Mouse (Mus musculus) CD4-positive, CD25-positive, alpha-beta regulatory T cell, adult 4 months (primary cell): ENCODE results near the gene Rab25. TPM values are rescaled to one million over a fixed set of nuclear protein-coding genes. Genes with fewer than 3 reads are reported as not detected.

Source experiments
- ATAC-seq: one replicate; pipeline ENCODE4 v1.8.0; 2017
- polyA plus RNA-seq, 2 experiments: library from polyadenylated mRNA; unstranded; fragments of 100-300 nt; shearing (Covaris generic); gene quantifications; one replicate each; pipeline ENCODE4 v1.2.1; 2017

Rab25 gene
- polyA plus RNA-seq, 2 experiments from 2014 or later, result not detected

DNA sequence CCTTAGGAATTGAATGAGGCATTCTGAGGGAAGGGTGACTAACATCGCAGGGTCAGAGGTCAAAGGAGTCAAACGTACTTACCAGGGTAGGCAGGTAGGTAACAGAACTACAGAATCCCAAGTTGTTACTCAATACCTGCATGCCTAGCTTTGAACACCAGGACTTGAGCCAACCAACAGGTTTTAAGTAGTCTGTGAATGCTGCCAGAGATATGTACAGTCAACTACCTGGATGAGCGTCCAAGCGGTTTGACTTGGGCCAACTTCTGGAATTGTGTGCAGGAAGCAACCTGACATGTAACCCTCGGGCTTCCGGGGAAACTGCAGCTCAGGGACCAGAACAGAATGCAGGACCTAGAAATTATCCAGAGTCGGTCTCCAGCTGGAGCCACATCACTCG, 25.1 kb downstream of the Rab25 start:
- no peak for ATAC-seq

DNA sequence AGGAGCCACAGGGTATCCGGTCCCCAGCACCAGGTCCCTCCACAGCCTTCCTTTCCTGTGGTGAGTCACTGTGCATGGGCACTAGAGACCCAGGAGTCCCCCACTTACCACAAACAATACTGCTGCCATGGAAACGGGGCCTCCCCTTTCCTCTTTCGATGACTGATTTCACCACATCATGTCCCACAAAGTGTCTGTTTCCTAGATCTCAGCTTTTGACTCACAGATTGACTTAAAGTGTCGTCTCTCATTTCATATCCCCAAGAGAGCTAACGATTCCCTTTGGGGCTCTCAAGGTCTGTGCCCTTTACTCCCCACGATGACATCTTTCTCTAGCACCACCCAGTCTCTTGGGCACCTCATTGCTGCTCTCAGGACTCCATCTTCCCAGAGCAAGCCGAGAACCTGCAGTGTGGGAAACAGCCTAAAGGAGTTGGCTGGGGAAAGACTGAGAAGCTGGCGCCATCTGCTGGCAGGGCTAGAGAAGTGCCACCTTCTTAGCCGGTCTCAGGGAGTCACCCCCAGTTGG, 26.2 kb downstream of the Rab25 start:
- ATAC-seq, result peak; percentile 85

DNA sequence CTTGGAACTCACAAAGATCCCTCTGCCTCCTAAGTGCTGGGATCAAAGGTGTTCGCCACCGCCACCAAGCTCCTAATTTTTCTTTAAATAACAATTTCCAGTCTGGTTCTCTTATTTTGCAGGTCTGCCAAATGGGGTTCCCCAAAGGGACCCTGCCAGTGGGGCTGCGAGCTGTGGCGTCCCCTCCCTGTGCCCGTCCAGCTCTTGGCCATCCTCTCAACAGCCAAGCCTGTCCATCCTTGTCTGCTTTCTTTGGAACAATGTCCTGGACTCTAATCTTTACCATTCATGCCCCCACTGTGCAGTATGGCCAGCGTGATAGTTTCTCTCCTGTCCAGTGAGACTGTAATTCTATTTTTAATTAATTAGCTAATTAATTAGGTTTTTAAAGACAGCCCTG, 26.9 kb downstream of the Rab25 start:
- ATAC-seq, result no peak

DNA sequence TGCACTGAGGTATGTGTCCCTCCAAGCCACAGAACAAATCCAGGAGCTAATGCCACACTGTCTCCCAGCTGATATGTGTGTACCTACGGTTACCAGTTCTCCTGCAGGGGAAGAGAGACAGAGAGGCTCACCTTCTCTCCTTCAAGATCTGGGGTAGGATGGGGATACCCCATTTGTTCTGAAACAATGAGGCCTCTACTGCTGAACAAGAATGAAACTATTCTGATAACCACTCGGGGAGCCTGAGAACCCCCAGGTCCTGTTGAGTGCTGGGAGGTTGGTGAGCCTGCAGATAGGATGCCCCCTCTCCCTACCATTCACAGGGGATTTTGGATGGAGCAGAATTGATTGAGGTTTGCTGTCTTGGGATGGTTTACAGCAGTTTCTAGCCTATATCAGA, 28.0 kb downstream of the Rab25 start:
- no peak for ATAC-seq

DNA sequence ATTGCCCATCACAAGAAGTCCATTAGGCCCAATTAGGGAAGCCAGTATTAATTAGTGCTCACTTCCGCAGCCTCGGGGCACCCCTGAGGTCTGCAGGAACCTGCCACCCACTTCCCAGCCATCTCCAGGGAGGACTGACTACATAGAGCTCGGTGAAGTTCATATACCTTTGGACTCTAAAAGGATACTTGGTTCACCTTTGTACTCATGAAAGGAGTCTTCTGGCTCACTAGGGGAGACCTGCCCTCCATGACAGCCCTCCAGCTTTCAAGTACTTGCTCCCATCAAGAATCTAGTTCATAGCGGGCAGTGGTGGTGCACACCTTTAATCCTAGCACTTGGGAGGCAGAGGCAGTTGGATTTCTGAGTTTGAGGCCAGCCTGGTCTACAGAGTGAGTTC, 29.7 kb downstream of the Rab25 start:
- no peak for ATAC-seq

DNA sequence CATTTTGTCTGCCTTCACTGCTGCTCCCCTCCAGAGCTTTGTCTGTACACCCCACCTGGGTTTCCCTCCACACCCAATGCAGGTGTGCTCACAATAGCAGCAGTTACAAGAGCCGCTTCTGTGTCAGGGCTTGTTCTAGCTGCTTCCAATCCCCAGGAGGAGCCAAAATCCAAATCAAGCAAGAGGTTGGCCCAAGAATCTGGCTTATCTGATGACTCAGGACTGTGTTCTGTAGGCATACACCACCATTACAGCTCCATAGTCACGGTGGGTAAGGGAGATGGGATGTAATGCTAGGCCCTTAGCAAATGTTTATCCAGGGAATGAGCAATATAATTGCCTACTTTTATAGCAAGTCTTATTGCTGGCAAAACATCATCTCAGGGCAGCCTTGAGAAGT, 31.7 kb downstream of the Rab25 start:
- ATAC-seq, result no peak

DNA sequence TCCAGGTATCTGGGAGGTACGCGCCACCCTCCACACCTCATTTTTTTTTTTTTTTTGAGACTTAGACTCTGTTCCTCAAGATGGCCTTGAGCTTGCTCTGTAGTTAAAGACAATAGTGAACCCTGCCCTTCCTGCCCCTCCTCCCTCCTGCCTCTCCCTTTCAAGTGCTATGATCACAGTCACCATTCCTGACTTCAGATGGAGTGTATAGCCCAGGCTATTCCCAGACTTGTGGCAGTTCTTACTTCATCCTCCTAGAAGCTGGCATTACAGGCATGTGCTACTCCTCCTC, 33.1 kb downstream of the Rab25 start:
- ATAC-seq, result no peak

DNA sequence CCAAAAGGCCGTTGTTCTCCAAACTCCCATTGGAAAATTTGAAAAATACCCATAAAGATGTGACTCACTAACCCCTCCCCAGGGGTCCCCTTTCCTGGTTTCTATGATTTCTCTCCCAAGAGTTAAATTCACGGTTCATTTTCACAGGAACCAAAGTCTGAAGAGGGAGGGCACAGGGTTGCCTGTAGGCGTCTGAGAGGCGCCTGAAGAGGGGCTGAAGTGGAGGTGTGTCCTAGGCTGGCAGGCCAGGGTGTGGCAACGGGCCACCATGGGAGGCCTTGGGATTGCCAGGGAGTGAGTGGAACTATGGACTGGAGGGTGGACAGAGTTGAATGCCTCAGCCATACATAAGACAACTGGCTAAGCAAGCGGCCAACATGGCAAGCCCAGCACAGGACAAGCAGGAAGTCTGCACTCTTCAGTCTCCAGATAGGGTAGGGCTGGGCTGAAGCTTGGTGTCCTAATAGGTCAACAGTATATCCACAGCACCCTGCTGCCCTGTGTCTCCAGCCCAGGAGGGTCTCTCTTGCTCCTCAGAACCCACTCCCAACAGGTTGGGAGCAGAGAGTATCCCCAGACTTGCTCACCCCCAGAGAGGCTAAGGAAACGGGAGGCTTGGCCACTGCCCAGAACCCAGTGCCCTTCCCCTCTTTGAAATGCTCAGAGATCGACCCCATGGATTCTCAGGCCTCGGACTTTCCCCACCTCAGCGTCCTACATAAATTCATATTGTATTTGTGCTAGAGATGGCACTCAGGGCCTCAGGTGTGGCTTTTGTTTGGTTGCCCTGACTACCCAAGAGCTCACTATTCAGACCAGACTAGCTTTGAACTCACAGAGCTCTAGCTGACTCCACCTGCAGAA, 33.6 kb downstream of the Rab25 start:
- ATAC-seq, result no peak

DNA sequence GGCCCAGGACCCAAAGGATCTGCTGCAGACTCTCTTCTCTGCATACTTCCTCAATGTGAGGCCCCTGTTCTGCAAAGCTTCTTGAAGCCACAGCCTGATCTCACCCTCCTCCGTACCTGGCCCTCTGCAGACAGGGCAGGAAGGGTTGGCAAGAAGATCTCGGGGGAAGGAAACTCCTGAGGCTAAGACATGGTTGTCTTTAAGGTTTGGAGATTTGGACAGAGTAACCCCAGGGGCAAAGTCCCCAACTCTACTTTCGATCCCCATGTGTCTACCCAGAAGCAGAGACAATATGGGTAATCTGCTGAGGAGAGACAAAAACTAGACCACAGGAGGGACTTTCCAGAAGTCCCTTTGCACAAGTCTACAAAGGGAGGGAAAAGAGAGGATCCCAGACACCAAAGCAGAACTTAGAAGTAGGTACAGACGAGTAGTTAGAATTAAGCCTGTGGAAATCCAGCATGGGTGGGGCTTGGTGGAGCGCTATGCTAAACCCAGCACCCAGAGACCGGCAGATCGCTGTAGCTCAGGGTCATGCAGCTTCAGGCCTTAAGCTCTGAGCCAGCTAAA, 34.5 kb downstream of the Rab25 start:
- peak; percentile 8 for ATAC-seq

DNA sequence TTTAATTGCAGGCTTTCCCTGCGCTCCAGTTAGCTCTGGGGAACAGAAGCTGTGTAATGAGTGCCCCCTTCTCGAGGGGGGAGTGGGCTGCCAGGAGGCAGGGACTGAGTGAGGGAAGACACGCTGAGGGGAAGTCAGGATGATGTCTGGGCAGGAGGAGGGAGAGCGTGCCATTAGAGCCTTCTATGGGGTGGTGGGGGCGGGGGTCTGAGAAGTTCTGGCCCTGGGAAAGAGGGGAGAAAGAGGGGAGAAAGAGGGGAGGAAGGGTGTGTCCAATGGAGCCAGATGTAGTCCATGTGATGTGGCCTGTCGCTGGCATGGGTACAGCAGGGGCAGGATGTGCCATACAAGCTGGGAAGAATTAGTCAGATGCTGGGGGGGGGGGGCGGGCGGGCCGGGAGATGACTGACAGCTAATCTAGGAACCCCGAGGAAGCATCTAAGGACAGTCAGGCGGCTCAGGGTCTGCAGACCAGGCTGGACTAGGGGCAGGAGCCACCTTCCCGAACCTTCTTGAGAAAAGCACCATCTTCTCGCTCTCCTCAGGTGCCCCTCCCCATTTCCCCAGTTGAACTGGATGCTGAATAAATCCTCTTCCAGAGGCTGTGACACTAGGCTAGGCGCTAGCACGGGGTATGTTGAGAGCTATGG, 35.1 kb downstream of the Rab25 start:
- no peak for ATAC-seq

DNA sequence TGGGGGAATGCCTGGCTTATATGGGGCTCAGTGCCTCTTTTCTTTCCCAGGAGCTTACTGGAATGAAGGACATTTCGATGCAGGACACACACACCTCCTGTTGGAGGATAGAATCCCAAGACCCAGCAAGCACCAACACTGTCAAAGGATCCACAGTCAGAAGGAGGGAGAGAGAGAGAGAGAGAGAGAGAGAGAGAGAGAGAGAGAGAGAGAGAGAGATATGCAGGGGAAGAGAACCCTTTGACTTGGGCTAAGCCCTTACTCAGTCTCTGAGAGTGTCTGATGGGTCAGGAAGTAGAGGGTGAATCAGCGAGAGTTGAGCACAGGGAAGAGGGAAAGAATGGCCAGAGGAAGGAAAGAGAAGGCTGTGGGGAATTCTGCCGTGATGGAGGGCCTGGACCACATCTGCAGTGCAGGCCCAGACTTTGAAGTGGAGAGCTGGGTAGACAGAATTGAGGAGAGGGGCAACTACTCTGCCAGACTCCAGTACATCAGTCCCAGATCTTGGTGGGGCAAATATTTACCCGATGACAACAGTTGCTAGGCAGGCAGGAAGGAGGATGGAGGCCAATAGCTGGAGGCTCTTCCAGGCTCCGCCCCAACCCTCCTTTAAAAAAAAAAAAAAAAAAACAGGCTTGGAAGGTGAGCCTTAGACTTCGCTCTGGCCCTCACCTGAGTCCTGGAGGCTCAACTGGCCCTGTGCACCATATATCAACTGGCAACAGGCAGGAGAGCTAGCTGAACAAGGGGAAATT, 35.8 kb downstream of the Rab25 start:
- ATAC-seq, result no peak

DNA sequence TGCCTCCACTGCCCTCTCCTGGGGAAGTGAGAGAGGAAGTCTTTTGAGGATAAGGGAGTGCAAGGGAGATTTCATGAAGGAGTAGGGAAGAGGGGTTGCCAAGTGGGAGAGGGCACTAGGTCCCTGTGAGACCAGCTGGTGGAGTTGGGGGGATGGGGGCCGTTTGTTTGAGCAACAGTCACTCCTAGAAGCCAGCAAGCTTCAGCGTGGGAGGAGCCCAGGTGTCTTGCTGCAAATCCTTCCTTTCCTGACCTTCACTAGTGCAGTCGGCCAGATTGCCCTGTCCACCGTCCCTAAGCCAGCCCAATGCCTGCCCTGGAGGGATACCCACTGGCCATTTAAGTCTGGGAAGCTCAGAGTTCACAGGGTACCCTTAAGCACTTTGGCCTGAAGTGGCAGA, 36.5 kb downstream of the Rab25 start:
- no peak for ATAC-seq

DNA sequence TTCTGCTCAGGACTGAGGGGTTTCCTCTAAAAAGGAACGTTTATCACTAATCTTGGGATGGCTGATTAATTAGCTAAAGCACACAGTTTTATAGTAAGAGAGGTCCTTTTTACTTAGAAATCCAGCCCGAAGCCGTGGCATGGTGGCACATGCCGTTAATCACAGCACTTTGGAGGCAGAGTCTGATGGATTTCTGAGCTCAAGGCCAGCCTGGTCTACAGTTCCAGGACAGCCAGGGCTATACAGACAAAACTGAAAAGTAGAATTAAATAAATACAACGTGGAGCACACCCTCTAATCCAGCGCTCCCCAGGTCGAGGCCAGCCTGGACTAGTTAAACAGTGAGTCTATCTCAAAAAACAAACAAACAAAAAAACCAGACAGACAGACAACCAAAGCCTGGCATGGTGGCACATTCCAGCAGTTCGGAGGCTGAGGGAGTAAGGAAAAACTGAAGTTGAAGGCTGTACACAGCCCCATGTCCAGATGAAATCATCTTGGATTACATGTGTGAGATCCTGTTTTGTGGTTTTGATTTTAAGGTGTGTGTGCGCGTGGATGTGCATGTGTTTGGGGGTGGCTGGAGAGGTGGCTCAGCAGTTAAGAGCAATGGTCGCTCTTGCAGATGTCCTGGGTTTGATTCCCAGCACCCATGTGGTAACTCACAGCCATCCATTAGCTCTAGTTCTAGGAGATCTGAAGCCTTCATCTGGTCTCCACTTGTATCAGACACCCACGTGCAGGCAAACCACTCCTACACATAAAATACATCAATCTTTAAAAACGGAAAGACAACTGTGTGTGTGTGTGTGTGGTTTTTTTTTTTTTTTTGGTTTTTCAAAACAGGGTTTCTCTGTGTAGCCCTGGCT, 37.4 kb downstream of the Rab25 start:
- ATAC-seq, result no peak

DNA sequence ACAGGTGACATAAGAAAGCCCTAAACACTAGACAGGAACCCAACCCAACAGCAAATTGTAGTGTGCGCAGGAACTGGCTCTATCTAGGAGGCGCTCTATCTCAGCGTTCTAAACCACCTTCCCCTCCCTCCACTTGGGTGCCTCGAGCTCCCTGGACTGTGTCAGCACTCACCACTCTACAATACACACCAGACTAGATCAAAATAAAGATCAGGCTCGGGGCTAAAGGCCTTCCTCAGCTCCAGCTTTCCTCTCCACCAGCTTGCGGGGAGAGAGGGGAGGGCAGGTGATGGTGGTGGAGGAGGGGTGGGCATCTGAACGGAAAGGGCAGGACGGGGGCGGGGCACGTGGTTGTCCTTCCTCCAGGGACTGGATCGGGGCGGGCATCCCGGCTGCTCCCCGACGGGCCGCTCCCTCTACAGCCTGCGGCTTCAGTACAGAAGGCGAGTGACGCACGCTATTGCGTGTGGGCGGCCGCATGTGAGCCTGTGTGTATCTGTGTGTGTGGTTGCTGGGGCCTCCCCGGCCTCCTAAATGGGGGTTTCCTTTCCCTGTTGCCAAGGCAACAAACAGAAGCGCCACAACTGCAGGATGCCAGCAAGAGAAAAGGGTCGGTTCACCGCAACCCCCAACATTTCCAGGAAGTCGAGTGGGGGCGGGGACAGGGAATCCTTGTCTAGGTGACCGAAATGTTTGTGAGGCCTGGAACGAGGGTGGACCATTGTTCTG, 38.2 kb downstream of the Rab25 start, which contains the start of gene Lmna:
Lmna (minus strand) TSS at position 265 of the 729 bp plus-strand sequence.
- ATAC-seq, result peak; percentile 92

DNA sequence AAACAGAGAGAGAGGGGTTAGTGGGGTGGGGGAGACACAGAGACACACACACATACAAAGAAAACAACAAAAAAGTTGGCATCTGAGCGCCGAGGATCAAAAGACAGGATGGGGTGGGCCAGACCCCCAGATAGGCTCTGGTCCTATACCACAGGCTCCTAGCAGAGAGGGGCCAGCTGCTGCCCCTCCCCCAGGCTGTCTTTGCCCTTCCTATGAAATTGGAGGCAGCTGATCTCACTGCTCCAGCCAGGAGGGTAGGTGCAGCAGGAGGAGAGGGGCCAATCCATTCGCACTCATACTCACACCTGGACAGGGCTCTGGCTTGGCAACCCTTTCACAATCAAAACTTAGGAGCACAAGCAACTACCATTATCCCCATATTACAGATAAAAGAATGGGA, 38.9 kb downstream of the Rab25 start:
- ATAC-seq, result no peak

DNA sequence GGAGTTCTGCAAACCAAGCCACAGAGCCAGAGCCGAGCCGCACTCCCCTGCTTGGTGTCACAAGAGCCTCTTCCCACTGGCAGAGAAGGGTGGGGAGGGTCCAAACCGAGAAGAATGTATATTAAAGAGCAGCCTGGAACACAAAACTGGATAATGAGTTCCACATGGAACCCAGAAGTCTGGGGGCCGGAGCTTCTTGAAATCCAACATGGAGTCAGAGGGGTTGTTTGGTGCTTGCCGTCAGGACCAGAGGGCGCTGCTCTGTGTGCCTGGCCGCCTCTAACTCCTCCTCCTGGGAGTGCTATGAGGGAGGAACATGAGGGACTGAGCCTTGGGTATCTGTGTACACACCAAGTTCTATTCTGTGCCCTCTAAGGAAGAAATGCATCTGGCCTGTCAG, 42.3 kb downstream of the Rab25 start:
- no peak for ATAC-seq

DNA sequence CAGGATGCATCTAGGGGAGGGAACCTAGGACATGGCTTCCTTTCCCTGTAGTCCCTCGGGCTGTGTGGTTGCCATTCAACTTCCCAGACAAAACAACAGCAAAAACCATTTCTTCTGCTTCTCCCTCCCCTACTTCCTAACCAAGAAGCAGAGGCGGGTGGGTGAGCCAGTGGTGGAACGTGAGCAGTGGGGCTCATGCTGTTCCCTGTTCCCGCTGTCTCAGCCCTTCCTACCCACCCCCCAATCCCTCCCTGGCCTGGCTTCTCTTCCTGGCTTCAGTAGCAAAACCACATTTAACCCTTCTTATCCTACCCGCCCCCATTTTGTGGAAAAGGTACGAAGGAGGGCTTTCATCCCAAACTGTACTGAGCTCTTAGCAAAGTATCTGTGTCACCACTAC, 43.0 kb downstream of the Rab25 start:
- ATAC-seq, result no peak

DNA sequence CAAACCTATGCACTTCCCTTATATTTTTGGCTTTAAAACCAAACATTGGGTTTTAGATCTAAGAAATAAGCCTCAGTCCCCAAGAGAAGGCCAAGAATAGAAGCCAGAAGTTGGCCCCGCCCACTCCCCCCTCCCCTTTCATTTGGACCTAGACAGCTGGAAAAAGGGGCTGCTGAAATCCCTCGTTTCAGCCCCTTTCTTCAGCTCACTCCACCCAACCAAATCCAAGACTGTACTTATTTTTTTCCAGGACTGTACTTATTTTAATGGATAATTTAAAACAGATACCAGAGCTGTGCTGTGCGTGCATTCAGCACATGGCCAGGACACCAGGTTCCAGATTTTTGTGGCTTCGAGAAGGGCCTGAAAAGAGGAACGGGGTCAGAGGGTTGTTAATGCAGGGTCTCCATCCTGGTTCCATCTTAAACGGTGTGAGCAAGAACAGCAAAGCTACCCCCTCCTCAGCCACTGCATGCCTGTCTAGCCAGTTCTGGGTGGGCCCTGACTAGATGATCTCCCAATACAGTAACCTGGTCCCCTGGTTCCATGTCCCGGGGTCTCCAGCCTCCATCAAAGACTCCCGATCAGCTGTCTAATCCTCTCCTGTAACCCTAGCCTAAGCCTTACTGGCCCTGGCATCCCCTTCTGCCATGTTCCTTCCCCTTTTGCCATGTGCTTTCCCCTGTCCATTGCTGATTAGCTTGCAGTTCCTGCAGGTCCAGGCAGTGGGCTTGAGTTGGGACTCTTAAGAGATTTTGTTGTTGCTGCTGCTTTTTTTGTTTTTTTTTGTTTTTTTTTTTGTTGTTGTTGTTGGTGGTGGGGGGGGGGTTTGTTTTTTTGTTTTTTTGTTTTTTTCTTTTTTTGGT, 44.0 kb downstream of the Rab25 start:
- ATAC-seq, result no peak

DNA sequence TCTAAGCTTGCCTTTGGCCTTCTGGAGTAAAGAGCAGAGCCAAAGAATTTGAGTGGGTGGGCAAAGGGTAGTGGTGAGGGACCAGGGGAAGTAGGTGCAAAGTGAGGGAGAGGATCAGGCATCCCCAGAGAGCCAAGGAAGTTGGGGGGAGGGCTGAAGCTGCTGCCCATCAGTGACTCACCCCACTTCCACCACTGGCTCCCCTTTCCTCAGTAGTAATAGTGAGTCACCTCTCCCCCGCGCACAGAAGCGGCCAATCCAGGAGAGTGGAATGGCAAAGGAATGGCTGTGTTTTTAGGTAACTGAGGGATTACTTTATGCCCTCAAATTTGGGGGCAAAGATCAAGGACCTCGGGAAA, 44.6 kb downstream of the Rab25 start:
- ATAC-seq, result no peak
